Comparison of ENCODE assay signal across 8 mouse cellular contexts in genomic region chr3:97658426-97659193, GRCm38 (mm10). TPM values are rescaled to one million over a fixed set of nuclear protein-coding genes. Genes with fewer than 3 reads are reported as not detected.
A peak's percentile ranks its signal among the peaks of the same experiment; 100 is the strongest.
DNase-seq lines count a peak whose midpoint lies in the region; ATAC-seq and TF ChIP-seq lines count a peak whose summit lies in the region.

No protein-coding gene starts in this region.

- H3K9me3 ChIP-seq in intestine, embryonic 16.5 days (ENCODE audit: control insufficient read depth, low read length), result peaks cover 4% of the 10 kb centered on the region; the same call in 1 of the 2 replicates
- H3K9me3 ChIP-seq in midbrain, embryonic 14.5 days (ENCODE audit: control insufficient read depth, low read length), result no peaks in the 10 kb centered on the region

- WGBS in intestine, embryonic 16.5 days, result under 1% methylated on average over 50 of the region's 50 CpGs
- WGBS in midbrain, embryonic 14.5 days, result under 1% methylated on average over 50 of the region's 50 CpGs

- peak; percentile 53 for DNase-seq in embryo, embryonic 10 days (ENCODE audit: low spot score)
- no peak for DNase-seq in embryo, embryonic 11 days
- DNase-seq in spleen, adult 12 weeks (ENCODE audit: low spot score), result peak; percentile 10
- DNase-seq in spleen, postnatal 4 days (ENCODE audit: low spot score in 2 of 2), result no peak
- no peak for DNase-seq in midbrain, embryonic 14.5 days
- no peak for DNase-seq in MN1 (ENCODE audit: low spot score)

- ATAC-seq in intestine, embryonic 16.5 days, result peak; percentile 84
- no peak; the same call in 1 of the 2 replicates for ATAC-seq in midbrain, embryonic 14.5 days (ENCODE audit: low FRiP score, low TSS enrichment)

- peak overlapping the region; percentile 83 for H3K9ac ChIP-seq in intestine, embryonic 16.5 days (ENCODE audit: low read depth, low read length)
- peak overlapping the region; percentile 76 for H3K9ac ChIP-seq in midbrain, embryonic 14.5 days (replicated peaks; ENCODE audit: low read length)

- peak overlapping the region; percentile 62 for H3K4me3 ChIP-seq in embryonic fibroblast, embryonic 13.5 days (ENCODE audit: insufficient read depth, low read length)
- peak overlapping the region; percentile 92 for H3K4me3 ChIP-seq in intestine, embryonic 16.5 days (ENCODE audit: low read length)
- peak overlapping the region; percentile 85 for H3K4me3 ChIP-seq in midbrain, embryonic 14.5 days (replicated peaks; ENCODE audit: low read depth, low read length)

- peak; percentile 26 for TF ChIP-seq POLR2A in embryonic fibroblast, embryonic 13.5 days (IDR thresholded peaks at IDR 0.05; ENCODE audit: low read depth, low read length)

- H3K27me3 ChIP-seq in intestine, embryonic 16.5 days (replicated peaks; ENCODE audit: control insufficient read depth, insufficient read depth, low read length), result no peaks in the 10 kb centered on the region
- no peaks in the 10 kb centered on the region for H3K27me3 ChIP-seq in midbrain, embryonic 14.5 days (ENCODE audit: control insufficient read depth, insufficient read depth, low read length)

- peaks cover 5% of the 10 kb centered on the region; the same call in 1 of the 2 replicates for H3K36me3 ChIP-seq in intestine, embryonic 16.5 days (ENCODE audit: control insufficient read depth, insufficient read depth, low read length)
- peaks cover 9% of the 10 kb centered on the region for H3K36me3 ChIP-seq in midbrain, embryonic 14.5 days (ENCODE audit: control insufficient read depth, insufficient read depth, low read length)

- H3K4me2 ChIP-seq in intestine, embryonic 16.5 days (ENCODE audit: low read depth, low read length), result peak overlapping the region; percentile 80
- peak overlapping the region; percentile 75 for H3K4me2 ChIP-seq in midbrain, embryonic 14.5 days (ENCODE audit: low read length)

- peak overlapping the region; percentile 60; the same call in 1 of the 2 replicates for H3K27ac ChIP-seq in embryonic fibroblast, embryonic 13.5 days (ENCODE audit: insufficient read depth, low read length)
- H3K27ac ChIP-seq in intestine, embryonic 16.5 days (ENCODE audit: low read length), result peak overlapping the region; percentile 50; the same call in 1 of the 2 replicates
- H3K27ac ChIP-seq in midbrain, embryonic 14.5 days (replicated peaks; ENCODE audit: low read depth, low read length), result peak overlapping the region; percentile 67

- H3K4me1 ChIP-seq in embryonic fibroblast, embryonic 13.5 days (ENCODE audit: control insufficient read depth, insufficient read depth, low read length), result no peaks in the 10 kb centered on the region; the same call in 1 of the 2 replicates
- H3K4me1 ChIP-seq in intestine, embryonic 16.5 days (ENCODE audit: control insufficient read depth, insufficient read depth, low read length), result peaks cover 16% of the 10 kb centered on the region
- peaks cover 10% of the 10 kb centered on the region for H3K4me1 ChIP-seq in midbrain, embryonic 14.5 days (ENCODE audit: control insufficient read depth, insufficient read depth, low read length)

- TF ChIP-seq CTCF in embryonic fibroblast, embryonic 13.5 days (IDR thresholded peaks at IDR 0.05; ENCODE audit: borderline replicate concordance, insufficient read depth, low read length), result no peak

RNA-seq across cellular contexts. Expression of gene Prkab2, which starts 0.6 kb away (rescaled TPM):
- polyA plus RNA-seq in embryonic fibroblast, embryonic 13.5 days (2011; ENCODE audit: insufficient read length, low read depth, missing spikeins), result 23.8 and 30.2 TPM in 2 replicates
- 5.5 and 5.8 TPM in 2 replicates for polyA plus RNA-seq in intestine, embryonic 16.5 days (2015; fragmentation: Nextera tagmentation; extraction: Ambion mirVana)
- 8.9 TPM in 2 replicates for polyA plus RNA-seq in midbrain, embryonic 14.5 days (2014; fragmentation: Nextera tagmentation; extraction: Ambion mirVana)

RNA-seq across cellular contexts. Expression of gene Gm17651, which starts 15.9 kb away (rescaled TPM):
- not detected in 2 replicates for polyA plus RNA-seq in embryonic fibroblast, embryonic 13.5 days (2011; ENCODE audit: insufficient read length, low read depth, missing spikeins)
- polyA plus RNA-seq in intestine, embryonic 16.5 days (2015; fragmentation: Nextera tagmentation; extraction: Ambion mirVana), result not detected in 2 replicates
- not detected in 2 replicates for polyA plus RNA-seq in midbrain, embryonic 14.5 days (2014; fragmentation: Nextera tagmentation; extraction: Ambion mirVana)

RNA-seq across cellular contexts. Expression of gene Fmo5, which starts 30.0 kb away (rescaled TPM):
- polyA plus RNA-seq in embryonic fibroblast, embryonic 13.5 days (2011; ENCODE audit: insufficient read length, low read depth, missing spikeins), result 1.5 and 2.3 TPM in 2 replicates
- polyA plus RNA-seq in intestine, embryonic 16.5 days (2015; fragmentation: Nextera tagmentation; extraction: Ambion mirVana), result 50.4 and 57.8 TPM in 2 replicates
- 0.53 TPM in 1 of 2 replicates, not detected in the other for polyA plus RNA-seq in midbrain, embryonic 14.5 days (2014; fragmentation: Nextera tagmentation; extraction: Ambion mirVana)

RNA-seq across cellular contexts. Expression of gene Chd1l, which starts 48.6 kb away (rescaled TPM):
- polyA plus RNA-seq in embryonic fibroblast, embryonic 13.5 days (2011; ENCODE audit: insufficient read length, low read depth, missing spikeins), result 5.7 and 9.3 TPM in 2 replicates
- polyA plus RNA-seq in intestine, embryonic 16.5 days (2015; fragmentation: Nextera tagmentation; extraction: Ambion mirVana), result 17.1 and 17.3 TPM in 2 replicates
- polyA plus RNA-seq in midbrain, embryonic 14.5 days (2014; fragmentation: Nextera tagmentation; extraction: Ambion mirVana), result 3.1 and 6.4 TPM in 2 replicates

Comparison
In these comparisons a context has a peak if more than half of its experiments do, and no peak if none do; other contexts are left out.
1. DNase-seq: peak in embryo, embryonic 10 days (single experiment) and spleen, adult 12 weeks (single experiment); none in embryo, embryonic 11 days (single experiment), spleen, postnatal 4 days (0 of 2), midbrain, embryonic 14.5 days (single experiment) and MN1 (single experiment).
2. RNA of gene Fmo5, which starts 30.0 kb away (polyA plus RNA-seq): 50.4 to 57.8 TPM in intestine, embryonic 16.5 days; 1.5 to 2.3 TPM in embryonic fibroblast, embryonic 13.5 days and 0.53 TPM in midbrain, embryonic 14.5 days; every median in the first group is over 10 times any median in the second.
3. Peak in every context shown above with its lines, with median percentiles within 50 percentile points of each other: H3K27ac ChIP-seq and H3K4me3 ChIP-seq.